Mouse (Mus musculus) layer of hippocampus, adult 2 months (tissue): ENCODE measurements around the gene Fbxo6. TPM values are rescaled to one million over a fixed set of nuclear protein-coding genes. Genes with fewer than 3 reads are reported as not detected.
A peak's percentile ranks its signal among the peaks of the same experiment; 100 is the strongest.

Experiments used
- DNase-seq, 2 experiments: peaks; one replicate each; pipeline ENCODE4 v3.0.0; 2022; ENCODE audit warnings: low spot score in 2 of 2
- H3K27ac ChIP-seq: fragments of 200-600 bp; 2 replicates; pipeline ENCODE4 v1.8.1; 2022
- H3K4me3 ChIP-seq: fragments of 200-600 bp; 2 replicates; pipeline ENCODE4 v1.8.1; 2022; ENCODE audit warnings: mild to moderate bottlenecking
- CTCF ChIP-seq: fragments of 200-600 bp; conservative IDR thresholded peaks from 2 replicates; pipeline ENCODE4 v1.8.1; 2022; ENCODE audit warnings: antibody characterized with exemption, mild to moderate bottlenecking, moderate library complexity
- total RNA-seq, 2 experiments: library from RNA; stranded (reverse); gene quantifications; 2 replicates each; pipeline ENCODE4 v1.2.3; 2021

Fbxo6 gene
- total RNA-seq, 2 experiments from 2014 or later, result 25.4 to 29.8 TPM

DNA sequence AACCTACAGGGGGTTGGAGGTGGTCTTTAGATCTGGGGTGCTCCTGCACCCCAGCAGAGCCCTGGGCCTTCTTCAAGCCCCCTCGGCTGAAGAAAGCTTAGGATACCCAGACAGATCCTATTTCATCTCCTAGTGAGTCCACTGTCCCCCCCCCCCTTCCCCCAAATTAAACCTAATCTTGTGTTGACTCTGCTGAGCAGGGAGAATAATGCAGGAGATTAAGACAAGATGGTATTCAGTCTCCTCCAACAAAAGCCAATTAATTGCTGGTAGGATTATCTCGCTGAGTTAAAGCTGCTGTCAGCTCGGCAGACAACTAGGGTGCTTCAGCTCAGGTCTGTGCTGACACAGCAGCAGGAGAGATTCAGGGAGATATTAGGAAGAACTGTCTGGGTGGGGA lies 19.3 kb upstream of the Fbxo6 start:
- no peak for DNase-seq
- Histone ChIP-seq H3K27ac (no peak overlapping the region), H3K4me3 (no peak overlapping the region)
- TF ChIP-seq CTCF, result no peak

DNA sequence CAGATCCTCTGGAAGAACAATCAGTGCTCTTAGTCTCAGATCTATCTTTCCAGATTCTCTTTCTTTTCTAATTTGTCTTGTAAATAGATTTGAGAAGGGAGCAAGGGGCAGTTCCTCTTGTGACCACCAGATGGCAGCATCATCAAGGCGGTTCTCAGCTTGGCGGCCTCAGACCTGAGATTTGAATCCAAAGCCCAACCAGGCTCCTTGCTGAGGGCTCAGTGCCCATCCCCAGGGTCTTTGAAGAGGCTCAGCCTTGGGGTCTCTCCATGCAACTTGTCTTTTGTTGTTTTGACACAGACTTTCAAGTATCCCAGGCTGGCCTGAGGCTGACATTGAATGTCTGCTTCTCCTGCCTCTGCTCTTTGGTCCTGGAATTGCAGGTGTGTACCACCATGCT lies 18.9 kb upstream of the Fbxo6 start:
- H3K27ac ChIP-seq, result no peak overlapping the region
- no peak overlapping the region for H3K4me3 ChIP-seq
- peak in 1 of 2 experiments; percentile 77 for DNase-seq
- TF ChIP-seq CTCF, result peak; percentile 100

DNA sequence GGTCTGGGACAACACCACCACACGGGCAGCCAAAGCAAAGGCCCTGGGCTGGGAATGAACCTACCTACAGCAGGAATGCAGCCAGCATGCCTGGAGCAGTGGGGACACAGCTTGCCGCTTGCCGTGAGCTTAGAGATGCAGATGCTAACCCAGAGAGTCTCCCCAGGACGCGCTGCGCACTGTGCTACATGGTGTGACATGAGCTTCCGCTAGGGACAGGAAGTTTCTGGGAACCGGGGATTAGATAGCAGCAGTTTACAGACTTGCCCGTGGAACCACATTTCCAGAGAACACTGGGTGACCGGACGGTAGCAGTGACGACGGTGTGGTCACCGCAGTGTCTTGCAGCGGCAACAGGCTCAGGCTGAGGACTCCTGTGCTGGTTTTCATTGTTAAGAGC lies 17.6 kb upstream of the Fbxo6 start:
- TF ChIP-seq CTCF, result no peak
- no peak for DNase-seq
- Histone ChIP-seq H3K27ac (no peak overlapping the region), H3K4me3 (no peak overlapping the region)

DNA sequence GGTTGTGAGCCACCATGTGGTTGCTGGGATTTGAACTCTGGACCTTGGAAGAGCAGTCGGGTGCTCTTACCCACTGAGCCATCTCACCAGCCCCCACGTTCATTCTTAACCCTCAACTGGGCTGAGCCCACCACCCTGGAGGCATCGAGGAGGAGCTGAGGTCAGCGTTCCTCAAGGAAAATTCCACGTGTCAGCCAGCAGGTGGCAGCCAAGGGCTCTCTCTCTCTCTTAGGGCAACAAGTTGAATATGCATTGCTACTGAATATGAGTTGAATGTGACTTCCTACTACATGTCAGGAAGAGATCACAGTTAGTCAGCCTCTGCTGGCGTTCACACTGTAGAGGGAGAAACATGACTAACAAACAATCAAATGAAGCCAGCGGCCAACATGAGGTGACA lies 16.3 kb upstream of the Fbxo6 start:
- TF ChIP-seq CTCF, result peak; percentile 87
- peak in 1 of 2 experiments; percentile 69 for DNase-seq
- H3K27ac ChIP-seq, result no peak overlapping the region

DNA sequence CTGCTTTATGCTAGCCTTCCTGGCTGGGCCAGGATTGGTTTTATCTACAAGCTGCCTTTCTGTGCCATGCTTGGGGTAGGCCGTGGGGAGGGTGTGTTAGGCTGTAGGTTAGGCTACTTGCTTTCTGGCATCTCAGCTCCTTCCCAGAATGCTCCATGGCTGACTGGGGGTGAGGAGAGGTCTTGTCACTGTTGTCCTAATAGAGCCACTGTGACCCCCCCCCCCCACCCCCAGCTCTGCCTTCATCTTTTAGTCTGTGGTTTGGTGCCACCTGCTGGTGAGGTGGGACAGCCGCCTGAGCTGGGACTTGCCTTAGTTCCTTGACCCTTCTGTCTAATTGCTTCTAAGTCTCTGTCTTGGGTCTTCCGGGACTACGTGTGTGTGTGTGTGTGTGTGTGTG lies 15.0 kb upstream of the Fbxo6 start:
- peak; percentile 70 for TF ChIP-seq CTCF
- DNase-seq, result peak in 1 of 2 experiments; percentile 77
- Histone ChIP-seq H3K27ac (peak overlapping the region; percentile 90), H3K4me3 (peak overlapping the region; percentile 13; the same call in 1 of the 2 replicates)

More for the DNA sequence above, 16.3 kb upstream of the Fbxo6 start:
- no peak overlapping the region for H3K4me3 ChIP-seq

DNA sequence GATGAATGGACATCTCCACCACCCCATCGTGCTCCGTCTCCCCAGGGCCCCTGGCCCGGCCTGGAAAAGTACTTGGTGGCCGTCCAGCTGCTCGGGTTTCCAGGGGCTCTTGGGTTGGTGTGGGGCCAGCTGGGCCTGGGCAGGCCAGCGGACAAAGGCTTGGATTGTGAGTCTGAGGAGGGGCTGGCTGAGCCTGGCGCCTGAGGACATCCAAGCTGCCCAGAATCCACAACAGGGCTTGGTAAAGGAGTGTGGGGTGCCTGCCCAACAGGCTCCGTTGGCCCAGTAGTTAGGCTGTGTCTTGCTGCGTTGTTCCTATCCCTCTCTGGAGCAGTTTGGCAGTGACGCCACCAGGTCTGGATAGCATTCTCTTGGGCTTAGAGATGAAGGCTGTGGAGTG lies 14.5 kb upstream of the Fbxo6 start:
- peak overlapping the region; percentile 90 for H3K27ac ChIP-seq
- TF ChIP-seq CTCF, result no peak
- DNase-seq, result peak; percentile 77 to 90
- peak overlapping the region; percentile 37; the same call in 1 of the 2 replicates for H3K4me3 ChIP-seq

DNA sequence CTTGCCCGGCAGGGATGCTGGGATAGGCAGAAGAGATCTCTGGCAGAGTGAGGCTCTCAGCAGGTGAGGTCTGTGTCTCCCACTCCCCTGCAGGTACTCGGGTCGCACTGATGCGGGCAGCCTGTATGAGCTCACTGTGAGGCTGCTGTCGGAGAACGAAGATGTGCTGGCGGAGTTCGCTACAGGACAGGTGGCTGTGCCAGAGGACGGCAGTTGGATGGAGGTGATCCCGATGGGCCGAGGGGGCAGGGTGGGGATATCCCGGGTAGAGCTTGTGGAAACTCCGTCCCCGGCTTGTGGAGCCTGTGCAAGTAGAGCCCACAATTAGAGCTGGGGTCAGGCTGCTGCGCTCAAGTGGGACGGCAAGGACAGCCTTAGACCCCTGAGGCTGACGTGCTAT lies 13.6 kb upstream of the Fbxo6 start:
- Histone ChIP-seq H3K27ac (peak overlapping the region; percentile 90), H3K4me3 (peak overlapping the region; percentile 37)
- no peak for DNase-seq
- TF ChIP-seq CTCF, result no peak

DNA sequence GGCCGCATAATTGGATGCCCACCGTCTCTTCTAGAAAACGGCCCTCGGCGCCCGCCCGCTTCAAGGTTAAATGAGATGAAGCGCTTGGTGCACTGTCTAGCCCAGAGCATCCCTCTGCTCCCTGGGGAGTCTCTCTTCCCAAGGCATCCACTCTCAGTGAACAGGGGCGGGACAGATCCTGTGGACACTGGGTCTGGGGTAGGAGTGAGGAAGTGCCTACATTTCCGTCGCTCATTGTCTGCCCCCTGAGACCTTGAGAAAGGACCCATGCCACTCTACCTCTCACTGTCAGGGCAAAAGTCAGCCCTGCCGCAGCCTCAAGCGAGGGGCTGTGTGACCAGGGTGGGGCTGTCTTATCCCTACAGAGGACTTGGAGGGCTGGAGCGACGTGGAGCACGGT lies 12.5 kb upstream of the Fbxo6 start:
- TF ChIP-seq CTCF, result no peak
- H3K4me3 ChIP-seq, result peak overlapping the region; percentile 40
- peak overlapping the region; percentile 76 for H3K27ac ChIP-seq
- DNase-seq, result no peak

DNA sequence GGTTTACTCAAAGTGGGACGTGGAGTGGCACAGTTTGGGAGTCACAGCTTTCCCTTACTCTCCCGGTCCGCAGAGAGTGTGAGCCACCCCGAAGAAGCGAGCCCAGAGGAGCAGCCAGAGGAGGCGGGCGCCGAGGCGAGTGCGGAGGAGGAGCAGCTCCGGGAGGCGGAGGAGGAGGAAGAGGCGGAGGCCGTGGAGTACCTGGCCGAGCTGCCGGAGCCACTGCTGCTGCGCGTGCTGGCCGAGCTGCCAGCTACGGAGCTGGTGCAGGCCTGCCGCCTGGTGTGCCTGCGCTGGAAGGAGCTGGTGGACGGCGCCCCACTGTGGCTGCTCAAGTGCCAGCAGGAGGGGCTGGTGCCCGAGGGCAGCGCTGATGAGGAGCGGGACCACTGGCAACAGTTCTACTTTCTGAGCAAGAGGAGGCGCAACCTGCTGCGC lies 12.1 kb upstream of the Fbxo6 start:
- peak overlapping the region; percentile 76 for H3K27ac ChIP-seq
- peak; percentile 76 to 80 for DNase-seq
- TF ChIP-seq CTCF, result peak; percentile 86
- peak overlapping the region; percentile 40 for H3K4me3 ChIP-seq

DNA sequence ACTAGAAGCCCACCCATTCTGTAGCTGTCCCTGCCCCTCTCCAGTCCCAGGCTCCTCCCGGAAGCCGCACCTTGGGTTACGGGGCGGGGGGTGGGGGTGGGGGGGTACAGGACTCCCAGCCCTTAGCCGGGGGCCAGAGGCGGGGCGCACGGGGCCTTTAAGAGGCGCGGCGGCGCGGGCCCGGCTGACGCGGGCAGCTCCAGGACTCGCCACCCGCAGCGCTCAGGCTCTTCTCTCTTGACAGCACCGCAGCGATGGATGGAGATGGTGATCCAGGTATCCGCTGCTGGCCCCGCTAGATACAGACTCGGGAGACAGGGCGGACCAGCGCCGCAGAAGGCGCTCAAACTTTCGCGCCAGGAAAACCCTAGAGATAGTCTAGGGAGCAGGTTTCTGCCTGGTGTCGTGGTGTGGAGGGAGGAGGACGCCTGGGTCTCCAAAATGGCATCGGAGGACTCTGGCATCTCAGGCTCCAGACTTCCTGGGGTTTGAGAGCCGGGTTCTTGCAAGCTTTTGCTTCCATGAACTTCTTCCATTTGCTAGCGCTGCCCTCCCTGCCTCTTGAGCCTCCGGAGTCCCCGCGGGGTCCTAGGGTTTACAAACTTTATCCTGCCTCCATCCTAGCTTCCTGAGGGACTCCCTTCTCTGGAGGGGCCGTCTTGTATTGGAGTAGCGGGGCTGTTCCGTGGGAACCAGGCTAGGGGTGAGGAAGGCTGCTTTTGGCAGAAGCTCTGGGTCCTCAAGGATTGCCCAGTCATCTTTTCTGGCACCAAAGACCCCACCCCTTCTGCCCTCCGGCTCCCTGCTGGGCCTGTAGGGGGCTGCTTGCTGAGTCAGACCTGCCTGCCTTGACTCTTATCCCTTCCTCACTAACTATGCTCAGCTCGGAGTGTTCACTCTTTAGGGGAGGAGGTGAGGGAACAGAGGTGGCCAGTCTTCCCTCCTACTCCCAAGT lies 8.8 kb upstream of the Fbxo6 start, which contains the start of the genes Fbxo44 and Fbxo2:
Fbxo44 (minus strand) TSS at position 47 of the 955 bp plus-strand sequence.
Fbxo2 (plus strand) TSS at position 186 of the 955 bp plus-strand sequence.
- no peak for TF ChIP-seq CTCF
- H3K4me3 ChIP-seq, result peak within 1 kb of the TSS; percentile 90
- DNase-seq, result peak in 1 of 2 experiments; percentile 48
- H3K27ac ChIP-seq, result peak within 1 kb of the TSS; percentile 97

DNA sequence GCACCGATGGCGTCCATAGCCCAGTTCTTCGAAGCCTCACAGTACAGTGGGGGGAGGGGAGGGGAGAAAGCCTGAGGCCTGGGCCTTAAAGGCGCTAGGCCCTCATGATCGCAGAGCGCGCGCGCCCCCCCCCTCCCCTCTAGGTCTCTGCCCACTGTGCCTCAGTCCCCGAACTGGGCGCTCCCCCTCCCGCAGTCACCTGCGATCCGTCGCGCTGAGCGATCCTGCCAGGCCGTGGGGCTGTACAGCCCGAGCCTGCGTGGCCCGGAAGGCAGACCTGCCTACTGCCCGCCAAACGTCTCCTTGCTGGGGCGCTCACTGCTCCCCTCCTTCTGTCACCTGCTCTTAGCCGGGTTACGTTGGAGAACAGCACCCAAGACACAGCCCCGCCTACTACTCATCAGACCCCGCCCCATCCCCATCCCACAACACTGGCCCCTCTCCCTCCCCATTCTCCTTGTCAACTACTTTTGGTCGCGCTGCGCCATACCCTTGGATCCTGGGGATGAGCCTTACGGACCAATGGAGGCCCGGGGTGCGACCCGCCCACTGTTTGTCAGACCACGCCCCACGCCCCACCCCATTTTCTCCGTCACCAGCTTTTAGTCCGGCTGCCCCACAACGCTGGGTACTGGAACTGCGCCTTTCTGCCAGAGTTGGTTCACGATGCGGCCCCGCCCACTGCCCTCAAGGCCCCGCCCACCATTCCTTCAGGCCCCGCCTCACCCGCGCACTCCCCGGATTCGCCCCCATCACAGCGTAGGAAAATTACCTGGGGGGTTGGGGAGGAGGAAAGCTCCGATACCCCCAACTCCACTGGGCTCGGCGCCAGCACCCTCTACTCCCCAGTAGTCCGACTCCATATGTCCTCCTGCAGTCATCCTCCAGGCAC lies 7.8 kb upstream of the Fbxo6 start:
- peak overlapping the region; percentile 97 for H3K27ac ChIP-seq
- peak; percentile 51 for TF ChIP-seq CTCF

More for the DNA sequence above, 7.8 kb upstream of the Fbxo6 start:
- H3K4me3 ChIP-seq, result peak overlapping the region; percentile 90
- DNase-seq, result peak; percentile 99
